Mouse (Mus musculus) intestine, embryonic 14.5 days (tissue): ENCODE results near the gene Krcc1. TPM values are rescaled to one million over a fixed set of nuclear protein-coding genes. Genes with fewer than 3 reads are reported as not detected.

Experiments used
- ATAC-seq: fragments of 200-750 bp; cut with Nextera tagmentation; replicated peaks from 2 replicates; pipeline ENCODE4 v1.8.0; 2017; ENCODE audit warnings: low read depth, moderate number of reproducible peaks, moderate TSS enrichment, moderate library complexity; ENCODE audit not compliant: low FRiP score, low TSS enrichment
- DNase-seq: peaks from one replicate; pipeline ENCODE4 v3.0.0-alpha.2; 2018; ENCODE audit warnings: low spot score
- H3K27ac ChIP-seq: fragments of 300-500 bp; sonication (generic); 2 replicates; pipeline ENCODE4 v1.5.1; 2014; ENCODE audit warnings: low read depth, mild to moderate bottlenecking, control low read depth
- H3K27me3 ChIP-seq: fragments of 300-500 bp; sonication (generic); replicated peaks from 2 replicates; pipeline ENCODE4 v1.6.1; 2014; ENCODE audit warnings: low read length, control low read depth; ENCODE audit not compliant: control insufficient read depth, insufficient read depth
- H3K36me3 ChIP-seq: fragments of 300-500 bp; sonication (generic); 2 replicates; pipeline ENCODE4 v1.6.1; 2014; ENCODE audit warnings: low read length, control low read depth; ENCODE audit not compliant: control insufficient read depth, insufficient read depth
- H3K4me1 ChIP-seq: fragments of 300-500 bp; sonication (generic); replicated peaks from 2 replicates; pipeline ENCODE4 v1.6.1; 2014; ENCODE audit warnings: low read length, control low read depth, mixed read lengths; ENCODE audit not compliant: control insufficient read depth, insufficient read depth
- H3K4me2 ChIP-seq: fragments of 300-500 bp; sonication (generic); 2 replicates; pipeline ENCODE4 v1.6.1; 2014; ENCODE audit warnings: low read length
- H3K4me3 ChIP-seq: fragments of 300-500 bp; sonication (generic); 2 replicates; pipeline ENCODE4 v1.5.1; 2014; ENCODE audit warnings: low read depth, low read length, control low read depth, mixed read lengths
- H3K9ac ChIP-seq: fragments of 300-500 bp; sonication (generic); 2 replicates; pipeline ENCODE4 v1.6.1; 2014; ENCODE audit warnings: mild to moderate bottlenecking, low read length
- H3K9me3 ChIP-seq: fragments of 300-500 bp; sonication (generic); 2 replicates; pipeline ENCODE4 v1.6.1; 2016; ENCODE audit warnings: low read length, control low read depth; ENCODE audit not compliant: control insufficient read depth
- WGBS: fragments of 180-500 bp; shearing (Covaris S2); extraction: QIAGEN DNeasy Blood & Tissue Kit; methylation state at CpG from one replicate; pipeline ENCODE4 v1.1.7; 2014; 5-methylcytosine and 5-hydroxymethylcytosine counted together
- polyA plus RNA-seq: library from polyadenylated mRNA; unstranded; fragments of >200 nt; fragmentation: Nextera tagmentation; extraction: Ambion mirVana; gene quantifications from 2 replicates; pipeline ENCODE4 v1.2.1, GENCODE M21; 2014

Krcc1 gene
- 49.6 and 55.7 TPM in 2 replicates for polyA plus RNA-seq

GRCm38 (mm10) chr6:71271389-71272315 lies at the start of gene Krcc1:
TSS of gene Krcc1 (plus strand) at chr6:71271677.
- no peaks in the 10 kb centered on the region for H3K36me3 ChIP-seq
- H3K4me3 ChIP-seq: peak within 1 kb of the TSS; percentile 95
- peak within 1 kb of the TSS; percentile 99 for H3K9ac ChIP-seq
- H3K27me3 ChIP-seq: no peaks in the 10 kb centered on the region
- peak; percentile 97 for DNase-seq
- ATAC-seq: peak; percentile 95
- H3K9me3 ChIP-seq: no peaks in the 10 kb centered on the region
- under 1% methylated on average over 71 of the region's 84 CpGs for WGBS
- H3K4me1 ChIP-seq: peaks cover 4% of the 10 kb centered on the region; the same call in 1 of the 2 replicates
- H3K4me2 ChIP-seq: peak within 1 kb of the TSS; percentile 76
- peak within 1 kb of the TSS; percentile 97 for H3K27ac ChIP-seq

- Histone ChIP-seq H3K9me3 (no peaks in the 10 kb centered on the region), H3K4me3 (no peak overlapping the region), H3K36me3 (no peaks in the 10 kb centered on the region), H3K4me1 (no peaks in the 10 kb centered on the region), H3K27me3 (no peaks in the 10 kb centered on the region), H3K9ac (no peak overlapping the region), H3K27ac (no peak overlapping the region), H3K4me2 (no peak overlapping the region)
- DNase-seq (no peak), ATAC-seq (no peak)
- 49% methylated on average over 3 of the region's 3 CpGs for WGBS
Measured at GRCm38 (mm10) chr6:71224184-71224943, 47.1 kb upstream of the Krcc1 start.

GRCm38 (mm10) chr6:71226544-71226943 lies 44.9 kb upstream of the Krcc1 start:
- WGBS: 29% methylated on average over 6 of the region's 6 CpGs
- Histone ChIP-seq H3K27me3 (no peaks in the 10 kb centered on the region), H3K27ac (no peak overlapping the region), H3K4me2 (no peak overlapping the region), H3K4me3 (no peak overlapping the region), H3K9ac (no peak overlapping the region), H3K36me3 (no peaks in the 10 kb centered on the region), H3K9me3 (no peaks in the 10 kb centered on the region), H3K4me1 (no peaks in the 10 kb centered on the region)
- ATAC-seq (no peak), DNase-seq (no peak)

- no peaks in the 10 kb centered on the region for H3K36me3 ChIP-seq
- H3K4me1 ChIP-seq: no peaks in the 10 kb centered on the region
- no peak overlapping the region for H3K4me2 ChIP-seq
- H3K9me3 ChIP-seq: no peaks in the 10 kb centered on the region
- no peaks in the 10 kb centered on the region for H3K27me3 ChIP-seq
- no peak overlapping the region for H3K27ac ChIP-seq
- WGBS: 11% methylated on average over 7 of the region's 7 CpGs
- DNase-seq: no peak
- H3K9ac ChIP-seq: no peak overlapping the region
- no peak overlapping the region for H3K4me3 ChIP-seq
- no peak for ATAC-seq
Measured at GRCm38 (mm10) chr6:71227157-71227770, 44.2 kb upstream of the Krcc1 start.

GRCm38 (mm10) chr6:71235121-71235520 lies 36.4 kb upstream of the Krcc1 start:
- Histone ChIP-seq H3K9me3 (no peaks in the 10 kb centered on the region), H3K36me3 (no peaks in the 10 kb centered on the region), H3K4me2 (no peak overlapping the region), H3K4me1 (no peaks in the 10 kb centered on the region), H3K27me3 (no peaks in the 10 kb centered on the region), H3K4me3 (no peak overlapping the region), H3K27ac (no peak overlapping the region), H3K9ac (no peak overlapping the region)
- DNase-seq (no peak), ATAC-seq (no peak)
- 75% methylated on average over 13 of the region's 13 CpGs for WGBS

- no peaks in the 10 kb centered on the region for H3K4me1 ChIP-seq
- ATAC-seq: no peak
- no peak for DNase-seq
- H3K9ac ChIP-seq: no peak overlapping the region
- no peaks in the 10 kb centered on the region for H3K36me3 ChIP-seq
- H3K9me3 ChIP-seq: no peaks in the 10 kb centered on the region
- no peak overlapping the region for H3K4me2 ChIP-seq
- no peak overlapping the region for H3K4me3 ChIP-seq
- WGBS: 57% methylated on average over 3 of the region's 3 CpGs
- H3K27me3 ChIP-seq: no peaks in the 10 kb centered on the region
- H3K27ac ChIP-seq: no peak overlapping the region
Measured at GRCm38 (mm10) chr6:71235944-71236343, 35.5 kb upstream of the Krcc1 start.

GRCm38 (mm10) chr6:71236506-71236905 lies 35.0 kb upstream of the Krcc1 start:
- no peaks in the 10 kb centered on the region for H3K9me3 ChIP-seq
- ATAC-seq: no peak
- no peak for DNase-seq
- H3K4me1 ChIP-seq: no peaks in the 10 kb centered on the region
- no peaks in the 10 kb centered on the region for H3K27me3 ChIP-seq
- no peak overlapping the region for H3K9ac ChIP-seq
- WGBS: 71% methylated on average over 6 of the region's 6 CpGs
- H3K4me3 ChIP-seq: no peak overlapping the region
- no peaks in the 10 kb centered on the region for H3K36me3 ChIP-seq
- H3K4me2 ChIP-seq: no peak overlapping the region
- H3K27ac ChIP-seq: no peak overlapping the region; the same call in 1 of the 2 replicates

GRCm38 (mm10) chr6:71237031-71237431 lies 34.4 kb upstream of the Krcc1 start:
- ATAC-seq (peak; percentile 41; the same call in 1 of the 2 replicates), DNase-seq (no peak)
- H3K9ac ChIP-seq: no peak overlapping the region
- no peak overlapping the region for H3K4me2 ChIP-seq
- no peak overlapping the region for H3K27ac ChIP-seq
- WGBS: 71% methylated on average over 6 of the region's 6 CpGs
- H3K4me1 ChIP-seq: no peaks in the 10 kb centered on the region
- H3K9me3 ChIP-seq: no peaks in the 10 kb centered on the region
- H3K4me3 ChIP-seq: no peak overlapping the region
- H3K27me3 ChIP-seq: no peaks in the 10 kb centered on the region
- H3K36me3 ChIP-seq: no peaks in the 10 kb centered on the region
